ENCODE assay signal across 7 mouse cellular contexts in genomic region chr5:5507701-5508225, GRCm38 (mm10). TPM values are rescaled to one million over a fixed set of nuclear protein-coding genes. Genes with fewer than 3 reads are reported as not detected.
A peak's percentile ranks its signal among the peaks of the same experiment; 100 is the strongest.
DNase-seq lines count a peak whose midpoint lies in the region; ATAC-seq lines count a peak whose summit lies in the region.

No protein-coding gene starts in this region.

- intact Hi-C loops in left cerebral cortex, postnatal 10 days (cut with DNase I): loop anchor here (5.0 kb wide), 1 partner anchor 240 kb away; the partner anchor contains the start of gene Steap1

- no peaks in the 10 kb centered on the region for H3K4me1 ChIP-seq in intestine, embryonic 16.5 days (ENCODE audit: control insufficient read depth, insufficient read depth, low read length)

- DNase-seq in ZHBTc4 (ENCODE audit: low read depth, low spot score): peak; percentile 87
- DNase-seq in cerebellum, adult 8-10 months: peak; percentile 88
- DNase-seq in gastrocnemius, adult 18-20 months (ENCODE audit: low spot score): peak; percentile 43
- peak; percentile 37 to 78 for DNase-seq in left cerebral cortex, postnatal 10 days (ENCODE audit: extremely low spot score in 1 of 2, low spot score in 2 of 2)
- peak; percentile 65 for DNase-seq in mesoderm, embryonic 11.5 days (ENCODE audit: low read depth, low spot score)
- DNase-seq in right cerebral cortex, postnatal 4 days: peak; percentile 66

- H3K4me2 ChIP-seq in intestine, embryonic 16.5 days (ENCODE audit: low read depth, low read length): no peak overlapping the region

- no peak overlapping the region for H3K4me3 ChIP-seq in intestine, embryonic 16.5 days (ENCODE audit: low read length)

- WGBS in intestine, embryonic 16.5 days: 53% methylated on average over 20 of the region's 20 CpGs

- 0 out of 2 replicates have a peak, but pooled peaks have one; percentile 56 for ATAC-seq in intestine, embryonic 16.5 days

- H3K27ac ChIP-seq in intestine, embryonic 16.5 days (ENCODE audit: low read length): no peak overlapping the region

- H3K9ac ChIP-seq in intestine, embryonic 16.5 days (ENCODE audit: low read depth, low read length): no peak overlapping the region

- 0 out of 2 replicates have a peak, but pooled peaks cover 3% of the 10 kb centered on the region for H3K36me3 ChIP-seq in intestine, embryonic 16.5 days (ENCODE audit: control insufficient read depth, insufficient read depth, low read length)

- no peaks in the 10 kb centered on the region for H3K9me3 ChIP-seq in intestine, embryonic 16.5 days (ENCODE audit: control insufficient read depth, low read length)

- no peaks in the 10 kb centered on the region for H3K27me3 ChIP-seq in intestine, embryonic 16.5 days (replicated peaks; ENCODE audit: control insufficient read depth, insufficient read depth, low read length)

RNA-seq across cellular contexts. Expression of gene Cldn12, which starts 7.0 kb away (rescaled TPM):
- total RNA-seq in gastrocnemius, adult 18-20 months (2021): 10 to 100 TPM in 1 of 2 experiments, 1 to 10 TPM in 1; 9.0 to 10.7 TPM
- 27.3 and 27.6 TPM in 2 replicates for polyA plus RNA-seq in intestine, embryonic 16.5 days (2015; fragmentation: Nextera tagmentation; extraction: Ambion mirVana)
- total RNA-seq in left cerebral cortex, postnatal 10 days (2021): 10 to 100 TPM; 45.4 to 53.8 TPM

RNA-seq across cellular contexts. Expression of gene 1700015F17Rik, which starts 28.8 kb away (rescaled TPM):
- not detected for total RNA-seq in gastrocnemius, adult 18-20 months (2021)
- not detected in 2 replicates for polyA plus RNA-seq in intestine, embryonic 16.5 days (2015; fragmentation: Nextera tagmentation; extraction: Ambion mirVana)
- 1 to 10 TPM in 1 of 2 experiments, not detected in 1; 1.2 TPM for total RNA-seq in left cerebral cortex, postnatal 10 days (2021)

RNA-seq across cellular contexts. Expression of gene Gtpbp10, which starts 51.6 kb away (rescaled TPM):
- total RNA-seq in gastrocnemius, adult 18-20 months (2021): 1 to 10 TPM; 6.6 to 7.7 TPM
- 24.9 and 26.1 TPM in 2 replicates for polyA plus RNA-seq in intestine, embryonic 16.5 days (2015; fragmentation: Nextera tagmentation; extraction: Ambion mirVana)
- 1 to 10 TPM; 9.1 to 10.0 TPM for total RNA-seq in left cerebral cortex, postnatal 10 days (2021)
